Comparison of ENCODE assay signal across 8 mouse cellular contexts in the genomic region with DNA sequence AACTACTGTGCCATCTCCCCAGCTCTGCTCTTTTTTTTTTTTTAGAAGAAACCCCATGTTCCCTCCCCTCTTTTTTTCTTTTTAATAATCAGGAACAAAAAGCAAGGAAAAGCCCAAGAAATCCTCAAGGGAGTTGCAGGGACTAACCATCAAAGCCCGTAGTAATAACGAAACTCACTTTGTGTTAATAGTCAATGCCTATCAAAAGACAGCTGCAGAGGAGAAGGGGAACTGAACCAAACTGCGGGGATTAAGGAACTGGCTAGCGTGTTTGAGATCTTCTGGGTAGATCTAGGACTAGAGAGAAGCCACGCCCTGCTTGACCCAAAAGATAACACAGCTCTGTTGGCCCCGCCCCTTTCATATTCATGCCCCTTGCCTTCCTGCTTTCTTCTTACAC. TPM values are rescaled to one million over a fixed set of nuclear protein-coding genes. Genes with fewer than 3 reads are reported as not detected.
DNase-seq lines count a peak whose midpoint lies in the region; ATAC-seq and TF ChIP-seq lines count a peak whose summit lies in the region.

No protein-coding gene starts in this region.

- H3K4me1 ChIP-seq in bone marrow, adult 2 months (ENCODE audit: control insufficient read depth, insufficient read depth, low read length): peaks cover 10% of the 10 kb centered on the region
- peaks cover 48 to 57% of the 10 kb centered on the region in 2 experiments for H3K4me1 ChIP-seq in liver, embryonic 14.5 days (replicated peaks; ENCODE audit: control insufficient read depth in 2 of 2, insufficient read depth in 2 of 2, low read length in 1 of 2)

- no peak overlapping the region for H3K4me3 ChIP-seq in bone marrow, adult 2 months (replicated peaks; ENCODE audit: control insufficient read depth, low read depth, low read length)
- peak overlapping the region; percentile 31 to 39; a peak in 3 of 4 replicates for H3K4me3 ChIP-seq in liver, embryonic 14.5 days (ENCODE audit: insufficient read depth in 1 of 2, low read depth in 2 of 2, low read length in 2 of 2)

- no peak for TF ChIP-seq EP300 in liver, embryonic 14.5 days (IDR thresholded peaks at IDR 0.05; ENCODE audit: low read depth)

- no peak for TF ChIP-seq POLR2A in bone marrow, adult 2 months (IDR thresholded peaks at IDR 0.05; ENCODE audit: borderline replicate concordance, control insufficient read depth, low read depth, low read length)

- H3K27ac ChIP-seq in bone marrow, adult 2 months (ENCODE audit: control insufficient read depth, insufficient read depth, low read depth, low read length, poor library complexity): peak overlapping the region; percentile 78; the same call in 1 of the 2 replicates
- peak overlapping the region; percentile 76 for H3K27ac ChIP-seq in liver, embryonic 14.5 days

- peak; percentile 75 for ATAC-seq in liver, embryonic 14.5 days (ENCODE audit: insufficient read depth)
- no peak for ATAC-seq in frontal cortex, adult (ENCODE audit: low TSS enrichment)

- H3K9me3 ChIP-seq in liver, embryonic 14.5 days (ENCODE audit: control insufficient read depth, low read length): no peaks in the 10 kb centered on the region

- H3K36me3 ChIP-seq in liver, embryonic 14.5 days (replicated peaks; ENCODE audit: control insufficient read depth, insufficient read depth, low read depth): no peaks in the 10 kb centered on the region

- H3K4me2 ChIP-seq in liver, embryonic 14.5 days (ENCODE audit: low read depth): peak overlapping the region; percentile 78

- no peak for TF ChIP-seq CTCF in bone marrow, adult 2 months (IDR thresholded peaks at IDR 0.05; ENCODE audit: control insufficient read depth, insufficient read depth, low read length)
- no peak for TF ChIP-seq CTCF in liver, embryonic 14.5 days (IDR thresholded peaks at IDR 0.05; ENCODE audit: low read depth)

- no peaks in the 10 kb centered on the region for H3K27me3 ChIP-seq in liver, embryonic 14.5 days (ENCODE audit: control insufficient read depth, insufficient read depth, low read length)

- peak overlapping the region; percentile 43 for H3K9ac ChIP-seq in liver, embryonic 14.5 days (replicated peaks)

- intact Hi-C loops in gastrocnemius, postnatal 14 days (cut with DNase I; ENCODE audit: low total_unique reads): no loop called here

- peak; percentile 97 for DNase-seq in heart, adult 11 months
- DNase-seq in heart, postnatal 4 days: no peak
- DNase-seq in liver, embryonic 14.5 days (ENCODE audit: low read depth in 3 of 3, low spot score in 3 of 3): peak; percentile 69 to 73 (median 70)
- DNase-seq in spleen, adult 12 weeks (ENCODE audit: low spot score): peak; percentile 48
- DNase-seq in left cerebral cortex, adult 11 months (ENCODE audit: low spot score): no peak
- no peak for DNase-seq in gastrocnemius, postnatal 14 days

- WGBS in bone marrow, adult 2 months: under 1% methylated on average over 6 of the region's 6 CpGs
- WGBS in liver, embryonic 14.5 days (ENCODE audit: insufficient replicate concordance): 3% methylated on average over 6 of the region's 6 CpGs

RNA-seq across cellular contexts. Expression of a gene that starts 15.9 kb away (rescaled TPM):
- total RNA-seq in heart, postnatal 4 days (2021): 10 to 100 TPM; 43.2 to 46.3 TPM
- 41.6 and 46.6 TPM in 2 replicates for polyA plus RNA-seq in bone marrow, adult 2 months (2011; ENCODE audit: insufficient read depth, insufficient read length, low replicate concordance, missing spikeins)
- polyA plus RNA-seq in liver, embryonic 14.5 days (2012; rRNA removed): 7.2 and 20.5 TPM in 2 replicates
- polyA plus RNA-seq in liver, embryonic 14.5 days (2014; fragmentation: Nextera tagmentation; extraction: Ambion mirVana): 62.9 and 70.3 TPM in 2 replicates
- 10 to 100 TPM; 26.9 to 29.6 TPM for total RNA-seq in gastrocnemius, postnatal 14 days (2021)

Comparison
In these comparisons a context has a peak if more than half of its experiments do, and no peak if none do; other contexts are left out.
1. DNase-seq: peak in heart, adult 11 months (single experiment), liver, embryonic 14.5 days (3 of 3) and spleen, adult 12 weeks (single experiment); none in heart, postnatal 4 days (single experiment), left cerebral cortex, adult 11 months (single experiment) and gastrocnemius, postnatal 14 days (single experiment).